Mouse (Mus musculus) spleen, adult 2 months (tissue): ENCODE data around the gene Olfml3. TPM values are rescaled to one million over a fixed set of nuclear protein-coding genes. Genes with fewer than 3 reads are reported as not detected.

Experiments
- DNase-seq, 2 experiments: peaks; one replicate each; pipeline versions ENCODE4 v3.0.0 to v3.0.0-alpha.2; 2012 to 2021; ENCODE audit warnings: low spot score in 2 of 2, low read depth in 1 of 2
- H3K27ac ChIP-seq: fragments of 200-500 bp; 2 replicates; pipeline ENCODE4 v1.5.1; 2012; ENCODE audit warnings: low read length, inconsistent platforms; ENCODE audit not compliant: insufficient read depth
- H3K27me3 ChIP-seq: fragments of 200-500 bp; 2 replicates; pipeline ENCODE4 v1.6.1; 2012; ENCODE audit warnings: mild to moderate bottlenecking, moderate library complexity, low read length, inconsistent platforms; ENCODE audit not compliant: control insufficient read depth, insufficient read depth
- H3K36me3 ChIP-seq: fragments of 200-500 bp; 2 replicates; pipeline ENCODE4 v1.6.1; 2012; ENCODE audit warnings: mild to moderate bottlenecking, low read length, inconsistent platforms; ENCODE audit not compliant: control insufficient read depth, insufficient read depth
- H3K4me1 ChIP-seq: fragments of 200-500 bp; 2 replicates; pipeline ENCODE4 v1.6.1; 2011; ENCODE audit warnings: inconsistent platforms; ENCODE audit not compliant: control insufficient read depth, insufficient read depth, insufficient read length
- H3K4me3 ChIP-seq: fragments of 200-500 bp; 2 replicates; pipeline ENCODE4 v1.5.1; 2011; ENCODE audit warnings: mild to moderate bottlenecking, inconsistent platforms; ENCODE audit not compliant: insufficient read depth, insufficient read length; ENCODE audit errors: extremely low read depth
- CTCF ChIP-seq: fragments of 200-500 bp; IDR thresholded peaks from 2 replicates; pipeline ENCODE4 v1.5.1; 2011; ENCODE audit warnings: mild to moderate bottlenecking, inconsistent platforms; ENCODE audit not compliant: insufficient read depth, insufficient read length, insufficient replicate concordance; ENCODE audit errors: extremely low read depth
- POLR2A ChIP-seq: fragments of 200-500 bp; IDR thresholded peaks from 2 replicates; pipeline ENCODE4 v1.6.1; 2011; ENCODE audit warnings: low read depth, low read length, inconsistent platforms
- WGBS: fragments of 180-500 bp; shearing (Covaris S2); methylation state at CpG from one replicate; pipeline ENCODE4 v1.1.7; 2018; 5-methylcytosine and 5-hydroxymethylcytosine counted together
- polyA plus RNA-seq: library from polyadenylated mRNA; depleted of rRNA; stranded (reverse); fragments of >200 nt; gene quantifications from 2 replicates; pipeline ENCODE4 v1.2.3, GENCODE M21; 2012

The Olfml3 gene
- polyA plus RNA-seq, 1 experiment: 18.2 TPM

GRCm38 (mm10) chr3:103743208-103743607, 5.4 kb upstream of the Olfml3 start:
- Histone ChIP-seq H3K36me3 (peaks cover 34% of the 10 kb centered on the region), H3K27me3 (no peaks in the 10 kb centered on the region), H3K4me3 (no peak overlapping the region), H3K27ac (peak overlapping the region; percentile 45; the same call in 1 of the 2 replicates), H3K4me1 (peaks cover 21% of the 10 kb centered on the region)
- WGBS: 50% methylated on average over 6 of the region's 6 CpGs
- DNase-seq: no peak
- TF ChIP-seq CTCF (no peak), POLR2A (no peak)

GRCm38 (mm10) chr3:103740342-103740741, 2.5 kb upstream of the Olfml3 start:
- Histone ChIP-seq H3K4me1 (peaks cover 18% of the 10 kb centered on the region), H3K36me3 (peaks cover 21% of the 10 kb centered on the region), H3K27ac (no peak overlapping the region), H3K27me3 (no peaks in the 10 kb centered on the region), H3K4me3 (no peak overlapping the region)
- no peak for TF ChIP-seq CTCF
- no peak for TF ChIP-seq POLR2A
- 70% methylated on average over 5 of the region's 5 CpGs for WGBS
- DNase-seq: no peak

GRCm38 (mm10) chr3:103739329-103739728, 1.5 kb upstream of the Olfml3 start, which contains the start of gene Gm10964:
Gene Gm10964 (plus strand): TSS chr3:103739366.
- H3K4me1 ChIP-seq: peaks cover 18% of the 10 kb centered on the region

GRCm38 (mm10) chr3:103737061-103737754, 593 bp downstream of the Olfml3 start:
- peak overlapping the region; percentile 4; the same call in 1 of the 2 replicates for H3K27ac ChIP-seq
- H3K4me3 ChIP-seq: no peak overlapping the region; the same call in 1 of the 2 replicates
- no peak for TF ChIP-seq CTCF
- TF ChIP-seq POLR2A: no peak
- H3K4me1 ChIP-seq: peaks cover 9% of the 10 kb centered on the region; the same call in 1 of the 2 replicates
- H3K27me3 ChIP-seq: no peaks in the 10 kb centered on the region
- WGBS: 81% methylated on average over 16 of the region's 16 CpGs
- peaks cover under 1% of the 10 kb centered on the region; the same call in 1 of the 2 replicates for H3K36me3 ChIP-seq
- no peak for DNase-seq

More at GRCm38 (mm10) chr3:103739329-103739728, 1.5 kb upstream of the Olfml3 start, which contains the start of gene Gm10964:
- peaks cover 14% of the 10 kb centered on the region for H3K36me3 ChIP-seq
- peak within 1 kb of the TSS; percentile 41 for H3K4me3 ChIP-seq
- 65% methylated on average over 1 of the region's 1 CpGs for WGBS
- no peak for DNase-seq
- H3K27ac ChIP-seq: no peak within 1 kb of the TSS
- TF ChIP-seq CTCF (no peak), POLR2A (no peak)
- no peaks in the 10 kb centered on the region for H3K27me3 ChIP-seq

GRCm38 (mm10) chr3:103735776-103736600, 1.8 kb downstream of the Olfml3 start:
- Histone ChIP-seq H3K4me3 (peak overlapping the region; percentile 16; the same call in 1 of the 2 replicates), H3K27me3 (no peaks in the 10 kb centered on the region), H3K36me3 (no peaks in the 10 kb centered on the region), H3K4me1 (peaks cover 9% of the 10 kb centered on the region; the same call in 1 of the 2 replicates), H3K27ac (no peak overlapping the region)
- DNase-seq: no peak
- TF ChIP-seq POLR2A: no peak
- TF ChIP-seq CTCF: no peak
- 93% methylated on average over 28 of the region's 28 CpGs for WGBS

GRCm38 (mm10) chr3:103734696-103735519, 2.9 kb downstream of the Olfml3 start:
- Histone ChIP-seq H3K27ac (no peak overlapping the region), H3K36me3 (no peaks in the 10 kb centered on the region), H3K27me3 (no peaks in the 10 kb centered on the region), H3K4me3 (no peak overlapping the region), H3K4me1 (peaks cover 9% of the 10 kb centered on the region; the same call in 1 of the 2 replicates)
- DNase-seq: no peak
- WGBS: 62% methylated on average over 11 of the region's 11 CpGs
- TF ChIP-seq CTCF (no peak), POLR2A (no peak)
